Mouse (Mus musculus): Measurements from ENCODE around the gene Sema5a. TPM values are rescaled to one million over a fixed set of nuclear protein-coding genes. Genes with fewer than 3 reads are reported as not detected.
A peak's percentile ranks its signal among the peaks of the same experiment; 100 is the strongest.

The Sema5a gene
- total RNA-seq, 2 experiments from 2014 or later: 21.2 to 26.5 TPM

DNA sequence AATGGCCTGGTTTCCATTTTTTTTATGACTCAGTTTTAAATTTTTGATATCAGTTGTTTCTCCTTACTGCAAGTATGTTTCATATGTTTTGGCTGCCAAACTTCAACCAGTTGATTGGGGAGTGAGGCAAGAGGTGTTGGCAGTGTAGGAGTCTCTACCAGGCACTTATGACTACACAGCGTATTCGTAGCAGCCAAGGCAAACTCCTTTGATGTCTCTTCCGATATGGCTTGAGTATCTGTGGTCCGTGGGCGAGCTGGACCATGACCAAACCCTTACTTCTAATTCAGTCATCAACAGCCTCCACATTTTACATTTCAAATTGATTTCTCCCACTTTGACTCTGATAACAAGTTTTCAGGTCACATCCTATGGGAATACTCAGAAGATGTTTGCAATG is 52.7 kb downstream of the Sema5a start:
- no peak for DNase-seq
- intact Hi-C loops (cut with DNase I): no loop called here

DNA sequence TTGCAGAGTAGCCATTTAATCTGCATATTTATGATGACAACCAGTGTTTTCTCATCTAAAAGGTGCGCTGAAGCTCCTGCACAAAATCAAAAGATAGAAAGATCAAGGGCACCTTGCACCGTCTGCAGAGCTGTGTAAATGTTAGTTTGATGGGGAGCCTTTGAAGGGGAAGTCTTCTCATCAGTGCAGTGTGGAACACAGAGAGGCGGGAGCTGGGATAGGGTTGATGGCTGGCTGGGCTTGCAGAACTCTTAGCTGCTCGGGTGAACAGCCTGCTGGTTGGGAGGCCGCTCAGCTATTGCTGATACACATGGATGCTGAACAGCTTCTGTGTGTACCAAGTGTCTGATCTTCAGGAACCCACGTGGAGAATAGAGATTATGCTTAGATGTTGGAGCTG is 53.9 kb downstream of the Sema5a start:
- DNase-seq: no peak
- intact Hi-C loops (cut with DNase I): no loop called here

DNA sequence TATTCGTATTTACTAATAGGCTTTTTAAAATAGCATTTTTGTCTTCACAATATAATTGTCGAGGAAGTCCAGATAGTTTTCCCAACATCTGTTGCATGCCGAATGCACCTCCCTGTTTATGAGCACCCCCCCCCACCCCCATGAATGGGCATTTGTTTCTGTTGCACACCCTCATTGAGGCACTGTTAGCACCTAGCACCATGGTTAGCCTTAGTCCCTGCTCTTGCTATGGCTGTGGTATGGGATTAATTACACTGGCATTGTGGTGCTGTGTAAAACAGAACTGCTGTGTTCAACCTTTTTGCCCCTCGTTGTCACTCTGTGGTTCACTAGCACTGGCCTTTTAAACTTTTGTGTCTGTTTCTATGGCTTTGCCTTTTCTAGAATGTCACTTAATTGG is 56.4 kb downstream of the Sema5a start:
- no peak for DNase-seq
- intact Hi-C loops (cut with DNase I): no loop called here

DNA sequence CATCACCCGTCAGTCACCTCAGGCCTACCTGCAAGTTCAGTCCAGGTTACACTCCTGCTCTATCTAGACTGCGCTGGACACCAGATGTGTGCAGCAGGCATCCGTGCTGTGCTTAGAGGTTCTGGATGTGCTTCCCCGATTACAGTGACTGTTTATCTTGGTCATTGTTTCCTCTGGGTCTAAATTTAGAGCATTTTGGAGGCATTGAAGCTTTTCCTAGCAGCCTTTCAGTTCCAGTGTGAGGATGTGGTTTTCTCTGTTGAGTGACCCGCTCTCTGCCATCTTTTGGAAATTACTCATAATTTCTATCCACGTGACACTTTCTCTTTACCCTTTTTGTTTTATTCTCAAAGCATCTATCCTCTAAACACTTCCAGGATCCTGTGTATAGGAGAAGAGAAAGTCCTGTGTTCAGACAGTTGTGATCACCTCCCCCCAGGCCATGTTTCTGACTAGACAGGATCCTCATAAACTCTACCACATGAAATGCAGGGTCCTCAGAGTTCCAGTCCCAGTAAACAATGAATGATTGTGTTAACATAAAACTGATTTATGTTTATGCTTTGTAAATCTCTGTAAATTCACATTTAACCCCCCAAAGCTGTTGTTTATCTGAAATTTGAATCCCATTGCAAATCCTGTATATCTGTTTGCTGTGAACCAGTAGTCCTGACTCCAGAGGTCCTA is 62.1 kb downstream of the Sema5a start:
- DNase-seq: no peak
- intact Hi-C loops (cut with DNase I): no loop called here

DNA sequence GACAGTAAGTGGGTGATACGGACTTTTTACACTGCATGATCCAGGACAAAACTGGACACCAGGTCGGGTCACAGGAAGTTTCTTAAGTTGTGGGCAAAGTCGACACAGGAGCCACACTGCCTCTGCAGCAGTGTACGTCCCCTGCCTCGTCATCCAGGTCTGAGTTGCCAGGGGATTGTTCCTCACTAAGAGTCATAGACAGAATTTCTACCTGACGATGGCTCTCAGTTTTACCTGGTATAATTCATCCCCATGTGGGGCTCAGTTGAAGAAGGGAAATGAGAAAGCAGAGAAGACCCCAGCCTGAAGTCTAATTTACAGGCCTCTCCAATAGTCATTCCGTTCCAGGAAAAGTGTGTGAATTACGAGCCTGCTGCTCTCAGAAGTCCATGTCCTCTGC is 66.2 kb downstream of the Sema5a start:
- intact Hi-C loops (cut with DNase I): no loop called here
- no peak for DNase-seq

DNA sequence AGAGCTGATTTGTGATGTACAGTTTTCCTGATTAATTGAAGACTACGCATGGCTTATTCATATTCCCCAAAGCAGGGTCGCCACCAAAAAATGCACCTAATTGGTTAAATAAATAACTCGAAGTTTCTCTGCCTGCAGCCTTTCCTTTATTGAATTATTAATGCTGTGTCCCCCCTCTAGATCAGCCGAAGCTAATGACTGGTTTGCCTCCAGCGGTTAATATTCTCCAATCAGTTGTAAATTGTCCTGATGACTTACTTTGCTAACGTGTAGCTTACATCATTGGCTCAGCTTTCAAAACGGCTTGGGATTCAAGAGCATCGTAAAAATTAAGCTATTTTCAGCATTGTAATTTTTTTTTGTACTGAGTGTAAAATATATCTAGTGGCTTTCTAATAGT is 66.7 kb downstream of the Sema5a start:
- DNase-seq: no peak
- intact Hi-C loops (cut with DNase I): no loop called here

DNA sequence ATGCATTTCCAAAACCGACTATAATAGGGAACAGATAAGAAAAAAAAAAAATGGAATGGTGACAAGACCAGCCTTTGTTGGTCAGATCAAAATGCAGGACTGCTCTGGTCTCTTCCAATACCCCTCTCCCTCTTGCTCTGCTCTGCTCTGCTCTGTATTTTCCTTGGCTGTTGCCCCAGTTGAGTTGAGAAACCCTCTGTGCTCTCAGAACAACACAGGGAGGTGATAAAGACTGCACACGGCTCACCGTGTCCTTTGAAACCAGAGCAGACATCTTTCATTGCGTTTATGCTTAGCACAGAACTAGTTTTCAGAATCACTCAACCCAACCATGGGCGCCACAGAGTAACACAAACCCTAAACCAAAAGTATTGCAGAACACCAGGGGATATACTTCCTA is 72.5 kb downstream of the Sema5a start:
- no peak for DNase-seq
- intact Hi-C loops (cut with DNase I): no loop called here

DNA sequence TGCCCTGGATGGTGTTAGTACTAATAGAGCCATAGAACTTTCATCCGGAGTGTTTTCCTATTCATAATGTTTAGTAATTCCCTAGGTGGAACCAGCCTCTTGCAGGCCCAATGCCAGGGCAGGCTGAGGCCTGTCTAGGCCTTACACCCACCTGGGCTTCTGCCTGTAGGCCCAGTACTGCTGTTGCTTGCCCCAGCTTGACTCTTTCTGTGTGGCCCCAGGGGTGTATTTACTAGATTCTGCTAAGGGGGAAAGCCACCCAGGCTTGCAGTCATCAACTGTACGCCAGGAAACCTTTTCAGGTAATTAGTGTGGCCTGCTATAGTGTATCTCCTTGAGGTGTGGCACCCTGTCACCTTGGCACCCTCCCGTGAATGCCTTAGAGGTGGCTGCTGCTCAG is 76.1 kb downstream of the Sema5a start:
- intact Hi-C loops (cut with DNase I): no loop called here
- no peak for DNase-seq

DNA sequence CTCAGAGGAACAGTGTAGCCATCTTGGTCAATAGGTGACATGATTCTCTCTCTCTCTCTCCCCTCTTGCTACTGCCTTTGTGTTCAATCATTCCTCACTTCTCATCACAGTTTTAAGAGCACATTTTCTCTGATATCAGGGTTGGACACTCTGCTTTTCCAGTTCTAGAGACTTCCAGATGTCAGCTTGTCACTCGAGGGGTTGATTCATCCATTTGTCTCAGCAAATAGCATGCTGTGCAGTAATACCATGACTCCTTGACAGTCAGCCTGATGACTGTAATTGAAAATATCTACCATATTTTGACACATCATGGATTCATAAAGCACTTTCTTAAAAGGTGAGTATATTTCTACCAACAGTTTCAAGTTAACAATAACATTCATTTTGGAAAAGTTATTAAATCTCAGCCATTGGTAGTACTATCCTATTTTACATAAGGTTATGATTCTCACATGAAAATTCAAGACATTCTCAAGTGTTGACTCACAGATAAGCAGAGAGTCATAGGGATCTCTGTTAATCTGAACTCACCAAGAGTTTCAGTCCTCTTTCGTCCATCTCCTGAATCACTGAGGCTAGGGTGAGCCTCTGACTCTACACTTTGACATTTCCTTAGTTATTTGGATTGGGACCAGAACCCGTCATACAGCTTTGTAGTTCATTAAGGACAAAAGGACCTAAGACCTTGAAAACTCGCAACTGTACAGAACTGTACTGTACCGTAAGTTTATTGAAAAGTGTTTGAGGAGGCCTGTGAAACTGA is 78.0 kb downstream of the Sema5a start:
- no peak for DNase-seq
- intact Hi-C loops (cut with DNase I): no loop called here

DNA sequence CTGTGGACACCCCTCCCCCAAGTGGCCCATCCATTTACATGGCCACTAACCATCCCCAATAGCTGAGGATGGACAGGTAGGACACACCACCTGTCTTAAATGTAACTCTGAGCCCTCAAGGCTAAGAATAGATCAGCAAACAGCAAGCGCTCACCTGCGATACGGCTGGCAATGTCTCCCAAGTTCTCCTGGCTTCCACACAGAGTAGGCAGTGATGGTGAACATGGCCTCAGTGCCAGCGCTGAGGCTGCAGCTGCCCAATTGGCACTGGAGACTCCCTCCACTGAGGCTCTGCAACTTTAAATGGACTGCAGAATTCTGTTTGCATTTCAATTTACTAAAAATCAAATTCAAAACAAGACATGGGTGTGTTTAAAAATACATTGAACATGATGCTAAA is 78.6 kb downstream of the Sema5a start:
- DNase-seq: peak; percentile 61
- intact Hi-C loops (cut with DNase I): no loop called here

DNA sequence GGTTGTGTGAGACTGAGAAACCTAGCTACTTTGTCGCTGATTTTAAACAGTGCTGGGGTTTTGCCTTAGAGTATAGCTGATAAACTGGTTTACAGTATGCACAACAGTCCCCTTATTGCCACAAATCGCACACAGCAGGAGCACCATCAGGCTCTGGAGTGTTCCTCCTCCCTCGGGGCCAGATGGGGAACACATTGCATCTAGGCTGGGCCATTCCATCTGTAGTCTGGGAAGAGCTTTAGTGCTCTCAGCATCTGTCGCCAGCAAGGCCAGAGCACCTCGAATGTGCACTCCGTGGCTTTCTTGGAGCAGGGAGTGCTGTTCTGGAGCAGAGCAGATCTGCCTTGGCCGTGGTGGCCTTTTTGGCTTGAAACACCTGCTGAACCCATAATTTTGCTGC is 79.5 kb downstream of the Sema5a start:
- peak; percentile 73 for DNase-seq
- intact Hi-C loops (cut with DNase I): no loop called here

DNA sequence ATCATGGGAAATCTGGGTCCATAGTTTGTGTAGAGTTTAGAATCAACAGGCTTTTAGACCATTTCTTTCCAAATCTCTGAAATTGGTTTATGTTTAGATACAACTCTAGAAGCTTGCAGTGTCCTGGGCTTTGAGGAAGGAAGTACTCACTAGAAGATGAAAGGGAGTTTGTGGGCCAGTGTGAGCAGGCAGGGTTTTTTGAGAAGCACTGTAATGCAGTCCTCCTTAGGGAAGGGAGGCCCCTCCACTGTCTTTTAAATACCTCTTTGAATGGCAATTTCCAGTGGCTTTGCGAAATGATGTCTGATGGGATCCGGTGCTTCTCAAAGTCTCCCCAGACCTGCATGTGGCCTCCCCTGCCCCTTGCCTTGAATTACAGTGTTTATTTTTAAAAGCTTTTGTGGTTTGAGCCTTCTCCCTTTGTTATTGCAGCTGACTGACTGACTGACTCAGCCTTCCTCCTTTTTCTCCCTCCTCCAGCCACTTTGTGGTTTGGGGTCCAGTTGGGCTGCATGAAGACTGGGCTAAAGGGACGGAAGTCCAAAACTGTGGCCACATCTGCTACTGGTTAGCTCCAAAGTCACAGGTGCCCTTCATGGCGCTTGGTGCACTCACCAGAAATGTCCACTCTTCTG is 83.9 kb downstream of the Sema5a start:
- intact Hi-C loops (cut with DNase I): no loop called here
- DNase-seq: no peak

DNA sequence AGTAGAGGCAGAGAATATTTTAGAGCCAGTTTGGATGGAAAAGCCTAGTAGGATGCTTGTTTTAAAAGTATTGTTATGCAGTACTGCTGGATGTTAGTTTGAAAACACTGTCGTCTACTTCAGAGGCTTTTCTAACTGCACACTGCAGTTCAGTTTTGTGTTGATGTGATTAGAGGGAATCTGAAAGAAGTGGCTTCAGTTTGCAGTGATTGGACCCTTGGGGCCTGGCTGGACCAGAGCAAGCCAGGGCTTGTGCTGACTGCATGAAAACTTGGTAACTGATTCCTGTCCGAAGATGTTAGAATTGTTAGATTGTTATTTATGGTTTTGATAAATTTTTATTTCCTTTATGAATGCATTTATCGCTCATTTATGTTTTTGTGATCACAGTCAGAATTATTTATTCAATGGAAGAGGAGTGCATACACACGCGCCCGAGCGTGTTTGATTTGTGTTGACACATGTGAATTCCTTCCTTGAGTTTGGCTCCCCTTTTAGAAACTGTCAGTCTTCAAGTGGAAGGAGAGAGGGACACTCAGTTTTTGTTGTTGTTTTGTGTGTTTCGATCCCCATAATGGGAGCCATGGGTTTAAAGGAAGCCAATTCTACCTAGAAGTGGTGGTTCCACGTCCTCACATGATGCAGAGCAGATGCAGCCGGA is 85.2 kb downstream of the Sema5a start:
- intact Hi-C loops (cut with DNase I): no loop called here
- DNase-seq: no peak

DNA sequence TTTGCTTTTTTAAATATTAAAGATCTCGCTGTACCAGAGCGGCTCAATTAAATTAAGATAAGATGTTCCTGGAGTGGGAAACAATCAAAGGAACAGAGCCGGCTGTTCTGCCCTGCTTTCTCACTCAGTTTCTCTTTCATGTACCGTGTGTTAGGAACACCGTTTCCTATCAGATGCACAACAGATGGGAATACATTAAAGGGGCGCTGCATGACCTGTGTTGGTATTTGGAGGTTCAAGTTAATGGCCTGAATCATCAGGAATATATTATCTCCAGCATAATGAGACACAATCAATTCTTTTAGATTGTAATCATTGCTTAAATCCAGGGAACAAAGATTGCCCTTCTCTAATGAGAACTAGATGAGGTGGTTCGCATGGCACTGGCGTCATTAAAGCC is 85.8 kb downstream of the Sema5a start:
- no peak for DNase-seq
- intact Hi-C loops (cut with DNase I): no loop called here

DNA sequence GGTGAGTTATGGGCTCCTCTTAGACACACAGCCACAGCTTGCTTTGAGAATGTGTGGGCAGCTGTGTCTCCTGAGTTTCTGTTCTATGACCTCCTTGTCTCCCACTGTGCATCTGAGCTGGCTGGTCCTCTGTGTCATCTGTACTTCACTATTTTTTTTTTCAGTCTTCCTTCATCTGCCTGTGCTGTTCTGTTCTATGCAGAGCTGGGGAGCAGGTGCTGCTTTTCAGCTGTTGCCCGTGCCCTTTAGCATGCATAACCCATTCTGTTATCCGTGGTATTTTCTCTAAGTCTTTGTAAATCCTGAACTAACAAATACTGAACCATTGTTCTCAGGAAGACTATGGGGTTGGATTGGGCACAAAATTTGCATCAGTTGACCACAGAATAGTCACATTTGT is 86.4 kb downstream of the Sema5a start:
- intact Hi-C loops (cut with DNase I): no loop called here
- DNase-seq: no peak

DNA sequence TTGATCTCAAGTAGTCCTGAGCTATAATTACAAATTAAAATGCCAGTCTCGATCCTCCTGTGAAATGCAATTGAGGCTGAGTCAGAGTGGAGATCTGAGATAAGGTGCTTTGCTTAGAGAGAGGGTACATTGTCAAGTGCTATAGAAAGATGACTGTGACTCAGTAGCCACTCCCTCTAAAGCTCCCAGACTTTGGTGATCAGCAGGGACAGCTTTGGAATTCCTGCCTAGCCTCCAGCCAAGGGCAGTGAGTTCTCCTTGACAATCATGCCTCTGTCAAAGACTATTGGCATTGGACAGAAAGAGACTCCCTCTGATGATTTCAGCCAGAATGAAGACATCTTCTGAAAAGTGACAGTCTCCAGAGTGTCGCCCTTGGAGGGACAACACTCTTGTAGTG is 88.8 kb downstream of the Sema5a start:
- intact Hi-C loops (cut with DNase I): no loop called here
- no peak for DNase-seq

DNA sequence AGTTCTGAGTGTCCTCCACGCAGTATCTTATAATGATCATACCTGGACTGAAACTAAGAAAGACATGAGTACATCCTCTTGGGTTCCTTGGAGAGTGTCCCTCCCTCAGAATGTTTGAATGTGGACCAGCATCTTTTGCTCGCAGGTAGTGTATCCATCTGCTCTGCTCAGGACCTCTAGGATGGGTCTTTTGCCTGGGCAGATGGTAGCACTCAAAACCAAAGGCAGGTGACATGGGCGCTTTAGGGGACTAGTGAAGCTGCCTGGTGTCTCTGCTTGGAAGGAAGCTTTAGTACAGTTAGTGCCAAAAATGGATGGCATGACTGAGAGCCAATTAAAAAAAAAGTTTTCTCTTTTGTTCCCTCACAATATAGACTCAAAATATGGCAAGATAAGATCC is 93.2 kb downstream of the Sema5a start:
- no peak for DNase-seq
- intact Hi-C loops (cut with DNase I): no loop called here

DNA sequence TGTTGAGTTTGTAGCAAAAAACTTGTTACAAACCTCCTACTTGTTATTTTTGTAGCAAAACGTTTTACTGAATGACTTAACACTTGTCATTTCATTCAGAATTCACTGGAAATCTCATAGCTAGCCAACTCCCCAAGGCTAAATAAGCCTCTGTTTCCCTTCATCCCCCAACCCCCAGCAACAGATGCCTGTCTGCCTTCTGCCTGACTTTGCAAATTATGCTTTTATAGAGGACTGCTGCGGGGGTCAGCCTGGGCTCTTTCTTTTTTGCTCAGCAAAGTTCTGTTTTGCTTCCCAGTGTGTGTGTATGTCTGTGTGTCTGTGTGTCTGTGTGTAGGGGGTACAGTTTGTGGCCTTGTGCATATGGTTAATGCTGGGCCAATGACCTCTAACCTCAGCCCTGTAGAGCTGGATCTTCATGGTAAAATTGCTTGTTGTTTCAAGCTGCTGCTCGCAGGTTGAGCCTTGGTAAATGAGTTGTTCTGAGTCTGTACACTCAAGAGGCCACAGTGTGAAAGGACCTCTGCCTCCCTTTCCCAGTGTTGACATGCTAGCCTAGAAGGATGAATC is 94.2 kb downstream of the Sema5a start:
- no peak for DNase-seq
- intact Hi-C loops (cut with DNase I): no loop called here

DNA sequence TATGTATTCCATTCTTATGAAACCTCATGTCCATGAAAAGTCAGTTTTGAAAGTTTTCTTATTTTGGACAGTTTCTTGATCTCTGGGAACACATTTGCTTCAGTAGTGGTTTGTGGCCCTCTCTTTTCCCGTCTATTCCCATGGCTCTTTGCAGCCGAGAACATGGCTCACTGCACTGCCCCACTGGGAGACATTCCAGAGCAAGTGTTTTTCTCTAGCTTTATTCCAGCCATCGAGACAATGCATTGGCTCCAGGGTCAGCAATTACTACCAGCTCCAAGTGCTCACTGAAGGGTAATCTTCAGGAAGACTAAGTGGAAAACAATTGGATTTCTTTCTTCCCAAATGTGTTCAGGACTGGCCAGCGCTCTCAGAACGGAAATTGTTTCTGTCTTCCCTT is 94.8 kb downstream of the Sema5a start:
- intact Hi-C loops (cut with DNase I): no loop called here
- DNase-seq: no peak

DNA sequence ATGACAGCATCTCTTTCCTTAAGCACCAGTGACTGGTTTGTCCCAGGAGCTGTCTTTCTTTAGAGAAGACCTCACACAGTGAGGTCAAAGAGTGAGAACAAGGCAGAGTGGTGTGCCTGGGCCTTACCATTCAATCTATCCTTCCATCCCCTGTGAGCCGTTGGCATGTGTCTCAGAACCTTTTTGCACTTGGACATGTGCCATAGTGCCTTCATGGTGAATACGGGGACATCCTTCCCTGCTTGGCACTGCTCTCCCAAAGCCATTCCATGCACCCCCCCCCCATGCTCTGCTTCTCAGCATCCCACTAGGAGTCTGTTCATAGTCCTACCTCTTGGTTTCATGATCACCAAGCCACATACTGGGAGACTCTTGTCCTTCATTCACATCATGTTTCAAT is 96.8 kb downstream of the Sema5a start:
- peak; percentile 34 for DNase-seq

DNA sequence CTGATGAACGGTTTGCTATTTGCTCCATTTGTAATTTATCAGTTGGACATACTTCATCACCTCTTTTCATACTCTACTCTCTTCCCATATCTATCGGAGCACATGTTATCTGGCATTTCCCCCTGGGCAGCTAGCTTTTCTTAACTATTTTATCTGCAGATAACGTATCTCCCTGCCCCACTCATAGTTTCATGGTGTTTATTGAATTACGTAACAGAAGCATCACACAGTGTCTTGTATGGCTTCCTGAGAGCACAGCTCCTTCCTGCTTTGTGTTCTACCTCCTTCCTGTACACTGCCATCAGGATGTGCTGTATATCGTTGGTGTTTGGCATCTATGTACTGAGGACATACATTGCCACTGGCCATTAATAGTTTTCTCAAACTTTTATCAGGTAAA is 98.9 kb downstream of the Sema5a start:
- no peak for DNase-seq
- intact Hi-C loops (cut with DNase I): no loop called here

More for the DNA sequence above, 96.8 kb downstream of the Sema5a start:
- intact Hi-C loops (cut with DNase I): no loop called here
